Mouse (Mus musculus): ENCODE data around the gene Xrcc5.

Xrcc5 gene

DNA sequence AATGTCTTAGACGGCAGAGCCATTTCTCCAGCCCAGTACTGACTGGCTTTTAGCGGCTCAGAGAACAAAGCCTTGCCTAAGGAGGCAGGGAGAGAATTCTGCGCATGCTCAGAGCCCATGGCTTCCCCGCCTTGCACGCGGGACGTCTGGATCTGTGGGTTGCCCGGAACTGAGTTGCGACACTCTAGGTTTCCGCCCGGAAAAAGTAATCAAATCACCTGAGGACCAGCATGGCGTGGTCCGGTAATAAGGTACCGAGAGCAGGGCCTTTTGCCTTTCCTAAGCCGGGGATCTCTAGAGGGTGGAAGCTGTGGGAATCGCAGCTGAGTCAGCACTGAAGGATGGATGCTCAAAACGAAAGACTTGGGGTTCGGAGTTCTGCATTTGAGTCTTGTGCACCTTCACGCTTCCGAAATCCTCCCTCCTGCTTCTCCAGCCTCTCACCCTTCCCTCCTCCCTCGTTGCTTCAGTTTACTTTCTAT lies at the start of gene Xrcc5:
TSS of gene Xrcc5 (plus strand) at position 105 of the 482 bp plus-strand sequence.
- CTCF ChIA-PET, result no interaction called here

DNA sequence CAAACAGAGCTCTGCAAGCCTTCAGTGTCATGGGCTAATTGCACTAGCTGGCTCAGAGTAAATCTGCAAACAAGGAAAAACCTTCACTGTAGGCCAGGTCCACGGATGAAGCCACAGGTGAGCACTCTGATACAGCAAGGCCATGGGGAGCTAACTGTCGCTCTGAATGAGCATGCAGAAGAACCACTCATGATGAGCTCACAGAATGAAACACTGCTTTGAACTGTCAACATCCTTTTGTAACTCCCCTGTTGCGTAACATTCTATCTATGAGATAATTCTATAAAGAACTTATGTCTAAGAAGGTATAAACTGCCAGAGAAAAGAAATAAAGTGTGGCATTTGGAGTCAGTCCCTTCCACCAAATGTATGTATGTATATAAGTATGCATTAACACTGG lies 44.1 kb upstream of the Xrcc5 start:
- CTCF ChIA-PET, result no interaction called here

DNA sequence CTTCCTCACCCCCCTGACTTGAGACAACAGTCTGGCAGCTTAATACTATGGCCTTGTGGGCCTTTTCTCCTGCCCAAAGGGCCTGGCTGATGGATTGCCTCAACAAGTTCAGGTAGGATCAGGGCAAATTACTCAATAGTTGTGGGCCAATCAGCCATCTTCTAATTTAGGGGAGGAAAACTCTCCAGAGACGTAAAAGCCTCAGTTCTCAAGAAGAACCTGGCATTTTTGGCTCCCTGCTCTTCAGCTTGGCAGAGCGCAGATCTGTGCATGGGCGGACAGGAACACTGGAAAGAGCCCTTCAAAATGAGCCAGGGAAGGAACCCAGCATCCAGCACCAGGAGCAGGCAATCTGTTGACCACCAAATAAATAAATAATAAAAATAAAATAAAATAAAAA lies 29.1 kb upstream of the Xrcc5 start:
- CTCF ChIA-PET, result no interaction called here

DNA sequence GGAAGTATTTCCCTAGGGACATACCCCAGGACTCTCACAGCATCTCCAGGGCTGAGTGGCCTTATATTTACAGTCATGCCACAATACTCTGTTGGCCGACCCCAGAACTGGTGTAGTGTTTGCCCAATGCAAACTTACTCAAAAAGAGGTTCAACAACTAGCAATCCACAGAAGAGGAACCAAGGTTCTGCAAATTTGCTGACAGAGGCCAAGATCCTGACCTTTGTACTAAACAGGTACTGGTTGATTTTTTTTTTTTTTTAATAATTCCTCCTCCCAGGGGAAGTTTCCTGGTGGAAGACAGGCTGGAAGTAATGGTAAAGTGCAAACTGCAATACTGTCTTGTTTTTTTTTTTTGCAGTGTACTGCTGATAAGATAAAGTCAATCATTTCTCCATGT lies 24.6 kb upstream of the Xrcc5 start:
- CTCF ChIA-PET, result no interaction called here

DNA sequence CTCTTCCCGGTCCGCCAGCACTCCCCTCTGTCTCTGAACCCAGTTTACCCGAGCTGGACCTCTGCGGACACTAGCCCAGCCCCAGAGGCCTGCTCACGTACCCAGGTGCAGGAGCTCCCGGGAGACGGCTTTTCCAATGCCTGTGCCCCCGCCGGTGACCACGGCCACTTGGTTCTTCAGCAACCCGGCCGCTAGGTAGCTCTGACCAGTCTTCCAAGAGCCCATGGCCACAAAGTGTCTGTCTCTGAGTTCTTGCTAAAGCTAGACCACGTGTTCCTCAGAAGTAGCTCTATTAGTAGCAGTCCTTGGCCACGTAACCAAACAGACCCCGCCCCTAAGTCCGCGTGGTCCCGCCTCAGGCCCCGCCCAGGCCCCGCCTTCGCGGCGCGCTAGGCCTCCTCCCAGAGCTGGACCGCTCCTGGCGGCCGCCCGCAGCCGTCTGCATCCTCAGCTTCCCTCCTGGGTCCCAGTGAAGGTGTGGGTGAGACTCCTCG lies 23.2 kb upstream of the Xrcc5 start, which contains the start of the genes Pecr and Tmem169:
TSS of gene Pecr (minus strand) at position 323 of the 494 bp plus-strand sequence.
TSS of gene Tmem169 (plus strand) at position 378 of the 494 bp plus-strand sequence.
- CTCF ChIA-PET, result interaction anchor here (0.5 kb wide), 1 partner anchor 57 kb away, joined by 4 read pairs; no protein-coding TSS in a partner anchor

DNA sequence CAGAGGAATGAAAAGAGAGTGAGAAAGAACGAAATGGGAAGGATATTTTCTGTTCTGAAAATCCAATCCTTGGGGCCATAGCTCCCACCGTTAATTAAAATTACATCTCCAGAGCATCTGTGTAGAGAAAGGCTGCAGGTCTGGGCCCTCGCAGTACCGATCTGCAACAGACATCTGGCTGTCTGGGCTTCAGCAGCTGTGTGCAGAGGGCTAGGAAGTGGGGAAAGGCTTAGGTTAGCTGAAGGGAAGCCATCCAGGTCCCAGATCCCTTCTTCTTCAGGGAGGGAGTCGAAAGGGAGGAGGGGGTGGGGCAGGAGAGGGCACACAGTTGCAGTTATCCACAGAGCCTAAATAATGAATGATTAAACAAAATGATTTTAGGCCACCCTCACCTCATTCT lies 22.7 kb upstream of the Xrcc5 start:
- CTCF ChIA-PET, result interaction anchor here (0.9 kb wide), 1 partner anchor 18 kb away, joined by 3 read pairs; no protein-coding TSS in a partner anchor

GRCm38 (mm10) chr1:72286904-72287303 lies 20.3 kb upstream of the Xrcc5 start:
- CTCF ChIA-PET, result no interaction called here

DNA sequence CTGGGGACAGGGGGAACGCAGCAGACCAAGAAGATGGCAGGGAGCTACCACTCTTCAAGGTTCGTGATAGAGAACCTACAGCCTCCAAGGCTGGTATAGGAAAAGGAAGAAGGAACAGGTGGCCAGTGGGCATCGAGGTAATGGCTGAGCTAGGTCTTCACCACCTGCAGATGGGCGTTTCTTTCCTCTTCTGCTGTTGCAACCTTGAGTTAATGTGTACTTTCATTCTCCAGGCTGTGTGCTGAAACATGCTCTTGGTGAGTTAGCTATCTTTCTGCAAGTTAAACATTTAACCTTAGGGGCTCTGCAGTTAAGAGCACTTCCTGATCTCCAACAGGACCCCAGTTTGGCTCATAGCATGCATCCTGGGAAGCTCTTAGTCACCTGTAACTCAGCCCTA lies 19.3 kb upstream of the Xrcc5 start:
- CTCF ChIA-PET, result no interaction called here

DNA sequence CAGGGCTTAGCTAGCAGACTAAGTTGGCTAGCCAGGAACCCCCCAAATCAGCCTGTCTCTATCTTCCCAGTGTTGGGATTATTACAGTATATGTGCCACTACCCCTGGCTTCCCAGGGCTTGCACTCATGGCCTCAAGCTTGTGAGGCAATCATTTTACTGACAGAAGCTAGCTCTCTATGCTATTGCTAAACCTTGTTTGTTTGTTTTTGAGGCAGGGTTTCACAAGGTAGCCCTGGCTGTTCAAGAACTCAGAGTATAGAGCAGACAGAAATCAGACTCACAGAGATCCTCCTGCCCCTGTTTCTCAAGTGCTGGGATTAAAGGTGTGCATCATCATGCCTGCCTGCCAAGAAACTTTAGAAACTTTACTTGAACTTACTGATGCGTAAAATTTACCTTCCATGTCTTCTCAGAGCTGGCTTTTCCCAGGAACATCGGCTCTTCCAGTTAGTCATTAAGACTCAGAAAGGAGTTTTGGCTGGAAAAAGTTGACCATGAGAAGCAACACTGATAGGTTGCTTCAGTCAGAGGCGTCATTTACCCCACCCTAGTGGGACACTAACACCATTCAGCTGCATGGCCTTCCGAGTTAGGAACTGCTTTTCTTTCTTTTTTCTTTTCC lies 18.6 kb upstream of the Xrcc5 start:
- CTCF ChIA-PET, result no interaction called here

- CTCF ChIA-PET, result no interaction called here
Measured at GRCm38 (mm10) chr1:72290896-72291295, 16.3 kb upstream of the Xrcc5 start.

DNA sequence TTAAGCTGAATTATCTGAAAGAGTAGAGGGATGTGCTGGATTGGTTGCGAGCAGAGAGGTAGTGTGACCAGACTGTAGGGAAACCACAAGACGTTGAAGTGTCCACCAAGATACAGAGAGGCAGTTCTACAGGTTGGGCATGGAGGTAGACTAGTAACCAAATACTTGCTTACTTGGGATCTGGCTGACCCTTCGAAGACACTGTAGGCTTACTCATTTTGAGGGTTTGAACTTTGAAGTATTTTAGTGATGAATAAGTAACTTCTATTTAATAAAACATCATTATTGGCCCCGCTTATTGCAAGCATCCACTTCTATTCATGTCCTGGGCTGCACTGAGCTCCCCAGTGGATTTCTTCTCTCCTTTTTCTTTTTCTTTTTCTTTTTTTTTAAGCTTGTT lies 15.8 kb upstream of the Xrcc5 start:
- CTCF ChIA-PET, result no interaction called here

DNA sequence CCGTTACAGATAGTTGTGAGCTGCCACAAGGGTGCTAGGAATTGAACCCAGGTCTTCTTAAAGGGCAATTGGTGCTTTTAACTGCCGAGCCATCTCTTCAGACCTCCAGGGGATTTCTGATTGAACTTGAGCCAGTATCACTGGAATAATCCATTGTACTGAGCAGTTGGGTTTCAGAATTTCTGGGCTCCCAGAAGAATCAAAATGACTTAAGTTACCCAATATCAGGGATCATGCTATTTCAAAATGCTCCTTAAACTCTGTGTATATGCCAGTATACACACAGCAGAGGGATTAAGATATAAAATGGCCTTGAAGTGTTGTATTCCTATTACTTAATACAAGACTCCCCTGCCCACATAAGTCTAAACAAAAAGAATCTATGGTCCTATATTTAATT lies 15.3 kb upstream of the Xrcc5 start:
- CTCF ChIA-PET, result no interaction called here

- CTCF ChIA-PET, result no interaction called here
Measured at GRCm38 (mm10) chr1:72293869-72294663, 13.2 kb upstream of the Xrcc5 start.

GRCm38 (mm10) chr1:72295746-72296145 lies 11.5 kb upstream of the Xrcc5 start:
- CTCF ChIA-PET, result no interaction called here

GRCm38 (mm10) chr1:72301845-72302244 lies 5.4 kb upstream of the Xrcc5 start:
- CTCF ChIA-PET, result interaction anchor here (1.0 kb wide), 1 partner anchor 17 kb away, joined by 3 read pairs; no protein-coding TSS in a partner anchor

- CTCF ChIA-PET, result interaction anchor here (0.6 kb wide), 1 partner anchor 69 kb away, joined by 3 read pairs; no protein-coding TSS in a partner anchor
Measured at GRCm38 (mm10) chr1:72306241-72306640, 980 bp upstream of the Xrcc5 start.

- CTCF ChIA-PET, result no interaction called here
Measured at GRCm38 (mm10) chr1:72306679-72307181, 491 bp upstream of the Xrcc5 start.

GRCm38 (mm10) chr1:72308919-72309318 lies 1.7 kb downstream of the Xrcc5 start:
- CTCF ChIA-PET, result no interaction called here

- CTCF ChIA-PET, result no interaction called here
Measured at GRCm38 (mm10) chr1:72309744-72310424, 2.7 kb downstream of the Xrcc5 start.

DNA sequence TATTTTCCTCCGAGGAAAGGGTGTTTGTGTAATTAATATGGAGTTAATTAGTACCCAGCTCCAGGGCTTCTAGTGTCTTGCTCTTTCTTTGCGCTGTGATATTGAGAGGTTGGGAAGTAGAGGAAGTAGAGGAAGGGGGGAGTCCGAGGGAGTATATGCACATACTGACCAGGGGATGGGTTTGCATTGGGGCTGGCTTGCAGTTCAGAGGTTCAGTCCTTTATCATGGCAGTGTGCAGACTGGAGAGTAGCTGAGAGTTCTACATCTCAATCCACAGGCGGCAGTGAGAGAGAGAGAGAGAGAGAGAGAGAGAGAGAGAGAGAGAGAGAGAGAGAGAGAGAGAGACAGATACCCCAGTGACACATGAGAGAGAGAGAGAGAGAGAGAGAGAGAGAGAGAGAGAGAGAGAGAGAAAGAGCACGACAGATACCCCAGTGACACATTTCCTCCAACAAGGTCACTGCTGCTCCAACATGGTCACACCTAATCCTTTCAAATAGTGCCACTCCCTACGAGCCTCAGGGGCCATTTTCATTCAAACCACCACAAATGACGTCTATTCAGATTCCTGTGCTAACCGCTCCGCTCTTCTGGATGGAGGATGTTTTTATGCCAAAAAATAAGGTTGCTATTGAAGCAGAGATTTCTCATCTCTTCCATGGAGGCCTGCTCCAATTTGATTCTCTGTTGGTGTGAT lies 5.6 kb downstream of the Xrcc5 start:
- CTCF ChIA-PET, result interaction anchor here (0.6 to 0.7 kb wide), 2 partner anchors 26 to 284 kb away, joined by 3 to 7 read pairs; no protein-coding TSS in a partner anchor

DNA sequence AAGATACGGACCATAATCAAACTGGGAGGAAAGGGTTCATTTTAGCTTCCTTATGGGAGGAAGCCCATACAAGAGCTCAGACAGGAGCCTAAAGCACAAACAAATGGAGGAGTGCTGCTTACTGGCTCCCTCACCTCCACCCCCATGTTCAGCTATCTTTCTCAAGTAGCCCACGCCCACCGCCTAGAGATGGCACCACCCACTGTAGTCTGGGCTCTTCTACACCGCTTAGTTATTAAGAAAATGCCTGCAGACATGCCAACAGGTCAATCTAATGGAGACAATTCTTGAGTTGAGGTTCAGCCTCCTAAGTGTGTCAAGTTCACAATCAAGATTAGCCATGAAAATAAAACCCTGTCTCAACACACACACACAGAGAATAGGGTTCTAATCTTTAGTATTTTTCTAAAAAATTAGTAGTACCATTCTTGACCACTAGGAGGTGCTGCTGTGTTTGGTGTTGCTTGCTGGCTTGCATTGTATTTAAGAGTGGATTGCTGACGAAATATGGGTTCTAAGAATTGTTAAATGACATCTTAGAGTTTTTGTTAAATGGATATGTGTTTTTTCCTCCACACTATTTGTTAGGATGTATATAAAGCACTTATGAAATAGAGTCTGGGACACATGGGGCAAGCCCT lies 6.3 kb downstream of the Xrcc5 start:
- CTCF ChIA-PET, result interaction anchor here (0.6 kb wide), 1 partner anchor 25 kb away, joined by 3 read pairs; no protein-coding TSS in a partner anchor

Measured in spleen, embryonic (tissue).